Mouse (Mus musculus) embryonic stem cell, embryonic (primary cell): Measurements from ENCODE around the gene Chd9.

Experiments
- CTCF ChIA-PET, 4 experiments: fragments of 300-600 bp in 2 of 4; fragments of 350-600 bp in 2 of 4; sonication (Branson Sonifier 250); formaldehyde crosslinking; loops; one replicate each; lab custom pipeline; 2022; ENCODE audit warnings: inconsistent platforms in 2 of 4; lab: Charles Lee
- POLR2A ChIA-PET, 4 experiments: fragments of 300-600 bp in 2 of 4; fragments of 350-600 bp in 2 of 4; sonication (Branson Sonifier 250); formaldehyde crosslinking; loops; one replicate each; lab custom pipeline; 2022; ENCODE audit warnings: antibody characterized with exemption in 4 of 4, inconsistent platforms in 1 of 4; lab: Charles Lee

Gene Chd9

DNA sequence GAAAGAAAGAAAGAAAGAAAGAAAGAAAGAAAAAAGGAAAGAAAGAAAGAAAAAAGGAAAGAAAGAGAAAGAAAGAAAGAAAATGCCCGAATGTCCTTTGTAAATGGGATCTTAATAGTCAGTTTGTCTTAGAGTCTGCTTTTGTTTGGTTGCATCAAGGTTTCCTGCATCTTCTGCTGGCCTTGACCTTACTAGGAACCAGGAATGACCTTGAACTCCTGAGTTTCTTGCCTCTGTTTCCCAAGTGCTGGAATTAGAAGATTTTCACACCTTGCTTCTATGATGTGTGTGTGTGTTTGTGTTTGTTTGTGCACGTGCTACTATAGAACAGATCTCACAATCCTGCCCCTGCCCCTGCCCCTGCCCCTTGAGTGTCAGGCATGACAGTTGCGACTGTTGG, 28.0 kb downstream of the Chd9 start:
- ChIA-PET CTCF (interaction anchor here in 1 of 4 experiments (0.7 kb wide), 1 partner anchor 42 kb away, joined by 3 read pairs; no protein-coding TSS in a partner anchor), POLR2A (interaction anchor here in 2 of 4 experiments (0.7 to 2.1 kb wide), 7 partner anchors 8 to 695 kb away, joined by 4 to 13 read pairs (median 7); partner anchors contain the start of gene Chd9 (in 2 of the 2))

DNA sequence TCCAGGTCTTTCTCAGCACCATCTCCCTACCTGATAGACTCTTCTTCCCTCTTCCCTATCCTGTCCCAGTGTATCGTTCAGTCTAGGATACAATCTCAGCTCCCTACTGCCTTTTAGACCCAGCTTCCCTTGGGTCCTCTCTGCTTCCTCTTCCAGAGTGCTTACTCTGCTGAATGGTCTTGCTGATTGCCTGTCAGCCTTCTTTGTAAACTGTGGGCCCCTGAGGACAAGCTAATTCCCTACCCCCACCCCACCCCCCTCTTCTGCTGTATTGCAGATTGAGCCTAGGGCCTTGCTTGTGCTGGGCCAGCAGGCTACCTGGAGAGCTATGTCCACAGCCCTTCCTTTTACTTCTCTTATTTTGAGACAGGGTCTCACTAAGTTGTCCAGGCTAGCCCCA, 28.8 kb downstream of the Chd9 start:
- POLR2A ChIA-PET: interaction anchor here (0.6 to 2.1 kb wide), 17 partner anchors 9 to 1907 kb away, joined by 3 to 13 read pairs (median 4); partner anchors contain the start of gene Chd9 (in 2 of the 4)
- CTCF ChIA-PET: interaction anchor here in 2 of 4 experiments (0.6 to 0.7 kb wide), 2 partner anchors 26 to 43 kb away, joined by 3 to 9 read pairs; no protein-coding TSS in a partner anchor

DNA sequence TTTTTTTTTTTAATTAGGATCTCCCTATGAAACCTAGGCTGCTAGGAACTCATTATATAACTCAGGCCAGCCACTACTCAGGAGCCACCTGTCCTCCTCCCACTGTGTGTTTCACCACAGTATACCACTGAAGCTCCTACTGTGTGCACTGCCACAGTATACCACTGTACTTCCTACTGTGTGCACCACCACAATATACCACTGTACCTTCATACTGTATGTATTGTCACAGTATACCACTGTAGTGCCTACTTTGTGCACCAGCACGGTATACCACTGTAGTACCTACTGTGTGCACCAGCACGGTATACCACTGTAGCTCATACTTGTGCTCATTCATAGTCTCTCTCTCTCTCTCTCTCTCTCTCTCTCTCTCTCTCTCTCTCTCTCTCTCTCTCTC, 29.9 kb downstream of the Chd9 start:
- CTCF ChIA-PET: interaction anchor here in 2 of 4 experiments (0.6 to 1.1 kb wide), 2 partner anchors 30 to 195 kb away, joined by 3 read pairs; partner anchors contain the start of gene Chd9 (in 1 of the 2)
- POLR2A ChIA-PET: interaction anchor here (0.5 to 2.1 kb wide), 9 partner anchors 9 to 1784 kb away, joined by 3 to 13 read pairs (median 4); partner anchors contain the start of gene Chd9 (in 1 of the 4)

DNA sequence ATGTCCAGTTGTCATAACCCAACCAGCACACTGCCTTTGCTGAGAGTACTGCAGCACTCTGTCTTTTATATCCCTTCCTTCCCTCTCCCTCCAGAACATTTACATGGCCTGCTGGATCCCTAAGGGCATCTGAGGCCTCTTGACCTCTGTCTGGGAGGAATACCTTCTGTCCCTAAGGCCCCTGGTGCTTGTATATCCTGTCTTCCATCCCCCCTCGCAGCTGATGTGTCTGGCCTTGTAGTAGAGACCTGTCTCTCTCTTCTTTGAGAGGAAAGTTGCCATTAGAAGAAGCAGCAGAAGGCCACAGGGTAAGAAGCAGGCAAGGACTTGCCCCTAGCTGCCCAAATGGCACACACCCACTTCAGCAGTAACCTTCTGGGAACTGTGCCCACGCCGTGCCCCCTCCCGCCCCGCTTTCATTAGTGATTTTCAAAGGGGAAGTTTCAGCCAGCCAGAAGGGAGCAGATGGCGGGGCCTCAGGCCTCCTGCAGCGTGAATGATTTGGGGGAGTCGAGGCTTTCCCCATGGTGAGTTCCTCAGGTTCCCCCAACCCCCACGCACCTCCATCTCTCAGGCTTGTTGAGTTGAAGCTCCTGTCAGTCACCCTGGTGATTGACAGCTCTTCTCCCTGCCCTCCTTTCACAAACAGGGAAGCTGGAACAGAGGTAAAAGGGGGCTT, 33.3 kb downstream of the Chd9 start:
- CTCF ChIA-PET: interaction anchor here in 3 of 4 experiments (0.6 to 2.3 kb wide), 7 partner anchors 13 to 1792 kb away, joined by 3 to 17 read pairs (median 5); partner anchors contain the start of gene Chd9 (in 1 of the 3)
- POLR2A ChIA-PET: interaction anchor here in 3 of 4 experiments (0.6 to 1.8 kb wide), 16 partner anchors 8 to 1826 kb away, joined by 3 to 10 read pairs (median 6); partner anchors contain the start of gene Chd9 (in 1 of the 3)

DNA sequence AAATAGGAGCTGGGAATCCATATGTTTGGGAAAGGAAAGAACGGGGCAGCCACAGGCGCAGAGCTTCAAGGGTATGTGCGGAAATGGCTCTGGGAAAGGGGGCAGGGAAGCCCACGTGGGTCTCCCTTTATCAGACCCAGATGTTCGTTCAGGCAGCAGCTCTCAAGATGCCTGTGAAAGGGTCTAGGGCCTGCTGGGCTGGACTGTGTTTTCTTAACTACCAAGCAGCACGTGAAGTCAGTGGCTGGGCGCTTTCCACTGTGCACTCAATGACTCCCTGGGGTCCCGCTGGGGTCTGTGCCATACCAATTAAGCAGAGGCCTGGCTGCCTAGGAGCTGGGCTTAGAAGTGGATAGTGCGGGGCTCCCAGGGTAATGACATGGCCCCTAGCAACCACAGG, 33.9 kb downstream of the Chd9 start:
- POLR2A ChIA-PET: interaction anchor here (0.6 to 1.8 kb wide), 17 partner anchors 8 to 1827 kb away, joined by 3 to 10 read pairs (median 6); partner anchors contain the start of gene Chd9 (in 1 of the 4)

DNA sequence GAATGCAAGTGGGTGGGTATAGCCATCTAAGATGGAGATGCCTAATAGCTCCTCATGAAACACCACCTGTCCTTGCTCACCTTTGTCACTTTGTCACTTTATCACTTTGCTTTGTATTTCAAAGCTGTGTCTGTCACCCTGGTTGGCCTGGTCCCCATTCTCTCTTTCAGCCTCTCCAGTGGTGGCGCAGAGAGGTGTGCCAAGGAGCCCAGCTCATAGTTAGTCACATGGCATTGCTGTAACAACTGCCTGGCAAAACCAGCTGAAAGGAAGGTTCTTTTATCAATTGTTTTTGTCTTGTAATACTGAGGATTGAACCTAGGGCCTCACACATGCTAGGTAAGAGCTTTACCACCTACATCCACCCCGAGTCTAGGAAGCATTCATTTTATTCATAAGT, 38.9 kb downstream of the Chd9 start:
- ChIA-PET CTCF (interaction anchor here in 2 of 4 experiments (0.5 to 1.5 kb wide), 2 partner anchors 39 to 55 kb away, joined by 4 to 7 read pairs; partner anchors contain the start of gene Chd9 (in 1 of the 2)), POLR2A (interaction anchor here in 2 of 4 experiments (1.1 to 4.3 kb wide), 9 partner anchors 9 to 88 kb away, joined by 3 to 30 read pairs (median 5); partner anchors contain the start of gene Chd9 (in 1 of the 2))

More for the DNA sequence above, 33.9 kb downstream of the Chd9 start:
- CTCF ChIA-PET: interaction anchor here in 3 of 4 experiments (0.6 to 2.3 kb wide), 6 partner anchors 14 to 213 kb away, joined by 3 to 17 read pairs (median 4); partner anchors contain the start of gene Chd9 (in 1 of the 3)

DNA sequence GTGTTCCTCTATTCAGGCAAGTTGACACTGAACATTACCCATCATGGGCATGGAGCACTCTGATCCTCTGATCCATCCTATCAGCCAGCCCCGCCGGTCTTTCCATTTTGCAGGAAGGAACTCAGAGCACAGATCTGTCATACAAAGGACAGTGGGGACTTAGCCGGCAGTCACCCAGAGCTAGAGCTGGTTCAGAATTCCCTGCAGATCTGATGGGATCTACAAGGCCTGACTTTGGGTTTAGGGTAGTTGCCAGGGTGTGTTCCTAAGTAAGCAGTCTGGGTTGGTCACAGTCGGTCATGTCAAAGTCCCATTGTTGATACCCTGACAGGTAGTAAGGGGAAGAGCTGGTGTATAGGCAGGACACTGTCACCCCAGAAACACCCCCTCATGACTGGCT, 39.8 kb downstream of the Chd9 start:
- CTCF ChIA-PET: interaction anchor here in 1 of 4 experiments (1.5 kb wide), 1 partner anchor 40 kb away, joined by 4 read pairs; the partner anchor contains the start of gene Chd9
- POLR2A ChIA-PET: interaction anchor here in 2 of 4 experiments (1.1 to 4.3 kb wide), 11 partner anchors 10 to 87 kb away, joined by 3 to 30 read pairs (median 5); partner anchors contain the start of gene Chd9 (in 2 of the 2)

DNA sequence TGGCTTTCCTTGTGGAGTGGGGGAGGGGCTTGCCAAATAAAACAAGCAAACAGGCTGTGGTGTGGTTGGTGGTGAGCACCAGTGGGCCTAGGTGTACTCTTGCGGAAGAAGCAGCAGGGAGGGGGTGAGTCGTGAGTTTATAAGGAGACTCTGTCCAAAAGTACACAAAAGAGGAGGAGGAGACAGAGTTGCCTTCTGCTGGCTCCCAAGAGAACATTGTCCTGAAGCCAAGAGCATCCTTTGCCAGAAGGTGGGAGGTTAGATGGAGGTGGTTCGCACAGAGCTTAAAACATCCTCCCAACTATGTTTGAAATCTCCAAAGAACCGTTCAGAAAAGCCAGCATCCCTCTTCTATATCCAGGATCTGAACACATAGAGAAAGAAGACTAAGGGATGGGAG, 40.2 kb downstream of the Chd9 start:
- ChIA-PET POLR2A (interaction anchor here in 3 of 4 experiments (1.3 to 4.3 kb wide), 8 partner anchors 10 to 87 kb away, joined by 4 to 30 read pairs (median 11); partner anchors contain the start of gene Chd9 (in 3 of the 3)), CTCF (interaction anchor here in 1 of 4 experiments (1.5 to 2.0 kb wide), 2 partner anchors 40 to 68 kb away, joined by 4 to 6 read pairs; partner anchors contain the start of gene Chd9)

DNA sequence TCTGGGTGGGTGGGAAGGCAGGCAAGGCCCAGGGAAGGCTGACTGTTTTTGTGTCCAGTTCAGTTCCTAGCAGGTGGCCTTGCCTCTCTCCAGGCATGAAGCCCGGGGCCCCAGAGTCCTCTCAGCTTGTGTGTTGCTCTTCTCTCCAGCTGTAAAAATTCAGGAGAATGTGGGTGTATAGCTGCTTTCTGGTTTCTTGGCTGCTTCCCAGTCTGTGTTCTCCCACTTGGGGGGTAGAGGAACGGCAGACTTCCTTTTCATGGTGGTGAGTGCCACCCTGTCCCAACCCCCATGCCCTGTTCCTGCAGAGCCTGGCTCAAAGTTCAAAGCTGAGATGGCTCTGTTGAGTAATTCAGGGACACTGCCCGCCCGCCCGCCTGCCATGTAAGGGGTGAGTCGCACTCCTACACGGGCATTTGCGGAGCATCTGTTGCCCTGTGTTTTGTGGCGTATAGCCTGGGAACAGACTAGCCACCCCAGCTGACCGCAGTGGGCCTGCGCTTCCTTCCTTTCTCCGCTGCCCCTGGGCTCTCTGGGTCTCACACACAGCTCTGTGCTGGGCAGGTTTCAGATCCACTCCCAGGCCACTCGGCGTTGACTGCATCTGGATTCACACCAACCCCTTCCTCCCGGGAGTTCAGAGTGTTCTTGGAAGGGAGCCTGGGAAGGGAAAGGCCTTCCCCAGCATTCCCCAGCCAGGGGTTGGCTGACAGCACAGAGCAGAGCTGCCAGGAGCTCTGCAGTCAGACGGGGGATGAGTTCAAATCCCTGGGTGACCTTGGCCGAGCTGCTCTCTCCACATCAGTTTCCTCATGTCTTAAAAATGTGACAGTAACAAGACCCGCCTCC, 41.1 kb downstream of the Chd9 start:
- CTCF ChIA-PET: interaction anchor here in 2 of 4 experiments (1.2 to 2.0 kb wide), 4 partner anchors 38 to 67 kb away, joined by 3 to 7 read pairs (median 4); partner anchors contain the start of gene Chd9 (in 2 of the 2)
- POLR2A ChIA-PET: interaction anchor here (0.6 to 4.3 kb wide), 29 partner anchors 7 to 870 kb away, joined by 3 to 30 read pairs (median 5); partner anchors contain the start of gene Chd9 (in 3 of the 4)

DNA sequence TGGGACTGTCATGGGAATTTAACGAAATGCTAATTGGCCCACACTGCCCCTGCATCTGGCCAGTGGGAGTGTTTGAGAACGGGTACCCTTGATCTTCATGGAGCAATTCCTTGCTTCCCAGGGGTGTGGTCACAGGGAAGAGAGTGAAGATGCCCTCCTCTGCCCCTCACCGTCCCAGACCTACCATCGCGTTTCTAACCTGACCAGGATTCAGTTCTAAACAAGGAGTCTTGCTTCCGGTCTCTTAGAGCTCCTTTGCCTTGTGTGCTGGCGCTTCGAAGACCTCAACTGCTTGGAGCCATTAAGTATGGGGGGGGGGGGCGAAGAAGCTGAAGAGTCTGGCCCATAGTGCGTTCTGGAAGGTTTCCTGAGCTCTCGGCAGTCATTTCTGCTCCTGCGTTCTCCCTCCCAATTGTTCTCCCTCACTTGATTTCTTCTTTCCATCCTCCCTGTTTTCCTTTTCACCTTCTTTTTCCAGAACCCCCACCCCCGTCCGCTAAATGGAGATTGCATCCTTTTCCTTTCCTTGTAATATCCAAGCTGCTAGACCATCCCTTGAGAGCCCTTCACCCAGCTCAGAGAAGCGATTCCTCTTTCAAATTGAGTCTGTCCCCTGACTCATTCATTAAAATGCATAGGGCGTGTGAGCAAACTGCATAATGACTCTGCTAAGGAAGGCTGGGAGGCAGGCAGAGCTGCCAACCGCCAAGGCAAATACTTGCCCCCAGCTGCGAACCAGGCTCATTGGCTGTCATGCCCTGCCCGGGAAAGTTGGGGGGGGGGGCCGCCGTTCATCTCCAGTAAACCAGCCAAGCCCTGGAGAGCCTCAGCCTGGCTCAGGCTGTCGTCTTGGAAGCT, 42.0 kb downstream of the Chd9 start:
- ChIA-PET POLR2A (interaction anchor here (0.6 to 4.3 kb wide), 32 partner anchors 8 to 869 kb away, joined by 3 to 30 read pairs (median 5); partner anchors contain the start of gene Chd9 (in 3 of the 4)), CTCF (interaction anchor here in 3 of 4 experiments (0.6 to 2.0 kb wide), 6 partner anchors 39 to 181 kb away, joined by 3 to 7 read pairs (median 3); partner anchors contain the start of gene Chd9 (in 3 of the 3))

DNA sequence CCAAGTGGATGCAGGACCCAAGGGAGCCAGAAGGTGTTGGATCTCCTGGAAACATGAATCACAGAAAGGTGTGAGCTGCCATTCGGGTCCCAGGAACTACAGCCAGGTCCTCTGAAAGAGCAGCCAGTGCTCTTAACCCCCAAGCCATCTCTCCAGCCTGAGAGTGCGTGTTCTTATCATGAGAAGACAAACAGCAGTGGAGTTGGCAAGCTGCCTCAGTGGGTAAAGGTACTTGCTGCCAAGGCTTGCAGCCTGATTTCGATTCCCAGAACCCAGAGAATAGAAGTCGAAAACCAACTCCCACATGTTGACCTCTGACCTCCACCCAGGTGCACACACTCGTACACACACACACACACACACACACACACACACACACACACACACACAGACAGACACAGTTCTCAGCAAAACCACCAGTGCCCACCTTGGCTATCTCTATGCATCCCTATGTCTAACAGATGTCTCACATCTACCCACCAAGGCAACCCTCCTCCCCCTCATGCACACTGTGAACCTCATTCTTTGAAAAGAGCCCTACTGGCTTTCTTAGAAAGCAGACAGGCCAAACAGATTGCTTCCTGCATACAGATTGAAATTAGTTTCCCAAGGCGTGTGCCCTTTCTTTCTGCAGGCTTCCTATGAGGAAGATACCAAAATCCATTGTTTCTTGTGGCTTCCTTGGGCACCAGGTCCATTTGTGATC, 43.4 kb downstream of the Chd9 start:
- POLR2A ChIA-PET: interaction anchor here in 1 of 4 experiments (4.3 kb wide), 1 partner anchor 43 kb away, joined by 16 read pairs; the partner anchor contains the start of gene Chd9
- CTCF ChIA-PET: no interaction called here

DNA sequence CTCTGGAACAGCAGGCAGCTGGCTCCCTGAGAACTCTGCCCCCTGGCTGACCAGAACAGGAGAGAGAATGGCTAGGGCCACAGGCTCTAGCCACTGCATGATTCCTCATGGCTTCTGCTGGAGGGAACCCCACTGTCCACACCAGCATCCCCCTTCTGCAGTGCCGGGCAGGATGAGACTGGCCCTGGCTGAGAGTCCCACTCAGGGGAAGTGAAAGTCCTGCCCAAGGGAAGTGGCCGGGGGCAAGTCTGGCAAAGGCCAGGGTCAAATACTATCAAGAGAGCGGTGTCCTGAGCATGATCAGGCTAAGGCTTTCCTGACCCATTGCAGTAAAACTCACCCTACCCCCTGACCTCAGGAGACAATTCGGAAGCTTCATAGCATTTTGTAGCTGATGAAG, 44.9 kb downstream of the Chd9 start:
- CTCF ChIA-PET: no interaction called here
- POLR2A ChIA-PET: interaction anchor here in 1 of 4 experiments (0.9 kb wide), 1 partner anchor 8 kb away, joined by 3 read pairs; no protein-coding TSS in a partner anchor

DNA sequence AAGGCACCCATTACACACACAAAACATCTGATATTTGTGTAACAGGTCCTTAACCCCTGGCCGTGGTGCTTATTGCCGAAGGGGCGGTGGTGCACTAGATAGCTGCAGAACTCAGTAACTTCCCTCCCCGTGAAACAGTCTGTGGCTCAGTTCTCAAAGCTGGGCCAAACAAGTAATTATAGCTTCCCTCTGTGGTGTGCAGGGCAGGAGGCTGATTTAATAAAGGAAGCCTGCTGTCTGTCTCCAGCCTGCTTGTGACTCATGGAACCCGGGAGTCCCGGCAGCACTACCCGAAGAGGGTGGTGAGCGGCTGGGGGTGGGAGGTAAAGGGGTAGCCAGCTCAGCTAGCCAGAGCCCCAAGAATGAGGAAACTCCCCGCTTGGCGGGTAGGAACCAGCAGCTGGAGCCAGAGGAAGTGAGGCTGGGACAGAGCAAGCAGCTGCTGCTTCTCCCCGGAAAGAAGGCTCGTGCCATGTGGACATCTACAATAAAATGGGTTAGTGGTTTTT, 48.1 kb downstream of the Chd9 start:
- ChIA-PET POLR2A (interaction anchor here in 3 of 4 experiments (0.5 to 5.9 kb wide), 22 partner anchors 8 to 258 kb away, joined by 3 to 28 read pairs (median 4); partner anchors contain the start of gene Chd9 (in 1 of the 3)), CTCF (interaction anchor here in 1 of 4 experiments (0.6 to 0.9 kb wide), 2 partner anchors 47 to 48 kb away, joined by 3 read pairs; partner anchors contain the start of gene Chd9)

DNA sequence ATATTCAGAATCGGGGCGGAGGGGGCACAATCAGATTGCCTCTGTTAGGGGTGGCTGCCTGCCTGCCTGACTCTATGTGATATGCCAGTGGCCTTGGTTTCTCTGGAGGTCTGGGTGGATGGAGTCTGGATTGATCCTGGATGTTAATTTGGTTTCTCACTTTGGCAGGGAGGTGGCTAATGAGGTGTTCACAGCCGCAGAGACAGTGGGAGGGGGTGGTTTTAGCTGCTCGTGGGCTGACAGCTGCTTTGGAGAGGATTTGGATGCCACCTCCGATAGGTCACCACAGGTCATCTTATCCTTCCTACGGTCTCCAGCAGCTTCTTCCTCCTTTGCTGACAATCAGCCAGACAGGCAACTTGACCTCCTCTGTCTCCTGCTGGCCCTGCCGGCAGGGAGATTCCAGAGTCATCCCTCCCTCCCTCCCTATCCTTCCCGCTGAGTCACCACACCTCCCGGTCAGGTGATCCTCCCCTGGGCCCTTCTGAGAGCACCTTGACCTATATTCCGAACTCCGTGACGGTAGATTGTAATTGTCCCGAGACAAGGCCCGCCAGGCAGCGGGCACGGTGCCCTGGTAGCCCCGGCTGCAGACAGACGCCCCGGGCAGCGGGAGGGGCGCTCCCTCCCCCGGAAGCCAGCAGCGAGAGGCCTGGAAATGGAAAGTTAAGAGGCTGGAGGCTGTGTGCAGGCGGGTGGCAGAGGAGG, 48.7 kb downstream of the Chd9 start:
- POLR2A ChIA-PET: interaction anchor here in 3 of 4 experiments (0.5 to 5.9 kb wide), 25 partner anchors 8 to 257 kb away, joined by 3 to 28 read pairs (median 4); partner anchors contain the start of gene Chd9 (in 1 of the 3)
- CTCF ChIA-PET: interaction anchor here in 3 of 4 experiments (0.9 to 2.2 kb wide), 3 partner anchors 31 to 60 kb away, joined by 3 to 5 read pairs (median 3); partner anchors contain the start of gene Chd9 (in 1 of the 3)
